Mouse (Mus musculus) thymus, adult 2 months (tissue): ENCODE results near the gene Vgf. TPM values are rescaled to one million over a fixed set of nuclear protein-coding genes. Genes with fewer than 3 reads are reported as not detected.

Experiments
- DNase-seq: peaks from one replicate; pipeline ENCODE4 v3.0.0; 2021
- H3K27ac ChIP-seq: fragments of 200-500 bp; 2 replicates; pipeline ENCODE4 v1.5.1; 2012; ENCODE audit warnings: low read length, control low read depth; ENCODE audit not compliant: control insufficient read depth, insufficient read depth
- H3K27me3 ChIP-seq: fragments of 200-500 bp; 2 replicates; pipeline ENCODE4 v1.6.1; 2012; ENCODE audit warnings: mild to moderate bottlenecking, low read length, moderate library complexity, mixed read lengths; ENCODE audit not compliant: control insufficient read depth, insufficient read depth
- H3K36me3 ChIP-seq: fragments of 200-500 bp; 2 replicates; pipeline ENCODE4 v1.6.1; 2012; ENCODE audit warnings: mild to moderate bottlenecking, low read length, moderate library complexity; ENCODE audit not compliant: control insufficient read depth, insufficient read depth
- H3K4me1 ChIP-seq: fragments of 200-500 bp; replicated peaks from 2 replicates; pipeline ENCODE4 v1.6.1; 2012; ENCODE audit warnings: low read length; ENCODE audit not compliant: control insufficient read depth, insufficient read depth
- H3K4me3 ChIP-seq: fragments of 200-500 bp; 2 replicates; pipeline ENCODE4 v1.5.1; 2012; ENCODE audit warnings: mild to moderate bottlenecking, low read length, control low read depth, moderate library complexity; ENCODE audit not compliant: control insufficient read depth, insufficient read depth
- CTCF ChIP-seq: fragments of 200-500 bp; IDR thresholded peaks from 2 replicates; pipeline ENCODE4 v1.5.1; 2012; ENCODE audit warnings: mild to moderate bottlenecking, control low read depth, low read length, moderate library complexity, borderline replicate concordance; ENCODE audit not compliant: control insufficient read depth, poor library complexity, insufficient read depth; ENCODE audit errors: extremely low read depth
- POLR2A ChIP-seq: fragments of 200-500 bp; IDR thresholded peaks from 2 replicates; pipeline ENCODE4 v1.6.1; 2012; ENCODE audit warnings: mild to moderate bottlenecking, low read length, control low read depth, moderate library complexity; ENCODE audit not compliant: control insufficient read depth, poor library complexity, insufficient read depth; ENCODE audit errors: extremely low read depth
- WGBS: fragments of 180-500 bp; shearing (Covaris S2); methylation state at CpG from one replicate; pipeline ENCODE4 v1.1.7; 2018; 5-methylcytosine and 5-hydroxymethylcytosine counted together
- polyA plus RNA-seq: library from polyadenylated mRNA; depleted of rRNA; stranded (reverse); fragments of >200 nt; gene quantifications from 2 replicates; pipeline ENCODE4 v1.2.3, GENCODE M21; 2012; rRNA removed

Vgf gene
- polyA plus RNA-seq, 1 experiment: 0.58 TPM

GRCm38 (mm10) chr5:137075726-137076125 lies 49.5 kb downstream of the Vgf start:
- no peak for DNase-seq
- Histone ChIP-seq H3K4me1 (peaks cover 3% of the 10 kb centered on the region; the same call in 1 of the 2 replicates), H3K4me3 (no peak overlapping the region), H3K27me3 (no peaks in the 10 kb centered on the region), H3K36me3 (no peaks in the 10 kb centered on the region), H3K27ac (no peak overlapping the region)
- 71% methylated on average over 6 of the region's 6 CpGs for WGBS
- TF ChIP-seq CTCF (no peak), POLR2A (no peak)

DNA sequence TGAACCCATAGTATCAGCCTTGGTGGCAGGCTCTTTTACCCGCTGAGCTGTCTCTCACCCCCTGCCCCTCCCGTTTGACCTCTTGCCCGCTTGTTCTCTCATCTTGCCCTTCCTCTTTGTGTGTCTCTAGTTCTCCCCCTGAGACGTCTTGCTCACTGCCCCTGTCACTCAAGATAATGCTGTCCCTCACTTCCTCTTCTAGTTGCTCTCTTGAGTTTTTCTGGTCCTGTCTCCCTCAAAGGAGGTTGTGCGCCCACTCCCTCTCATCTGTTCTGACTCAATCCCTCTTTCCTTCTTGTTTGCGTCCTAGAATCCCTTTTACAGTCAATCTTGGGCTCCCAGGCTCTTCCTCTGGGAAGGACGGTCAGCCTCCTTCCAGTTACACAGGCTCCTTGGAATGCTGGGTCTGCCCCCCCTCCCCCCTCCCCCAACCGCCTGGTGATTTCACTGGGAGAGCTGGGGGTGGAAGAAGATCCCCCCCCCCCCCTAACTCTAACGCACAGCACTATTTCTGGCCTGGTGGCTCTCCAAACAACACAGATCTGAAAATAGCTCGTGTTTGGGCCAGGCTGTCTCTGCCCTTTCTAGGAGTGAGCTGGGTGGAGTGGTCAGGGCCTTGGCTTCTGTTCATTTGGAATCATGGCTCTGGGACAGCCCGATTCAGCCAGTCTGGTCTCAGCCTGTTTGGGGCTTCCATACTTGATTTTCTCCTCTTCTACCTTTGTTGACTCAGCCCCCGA lies 50.2 kb downstream of the Vgf start:
- WGBS: 55% methylated on average over 12 of the region's 12 CpGs
- no peak overlapping the region for H3K27ac ChIP-seq
- no peaks in the 10 kb centered on the region for H3K36me3 ChIP-seq
- DNase-seq: no peak
- TF ChIP-seq CTCF: no peak
- no peak for TF ChIP-seq POLR2A
- no peak overlapping the region for H3K4me3 ChIP-seq
- no peaks in the 10 kb centered on the region for H3K27me3 ChIP-seq
- H3K4me1 ChIP-seq: peaks cover 3% of the 10 kb centered on the region; the same call in 1 of the 2 replicates

DNA sequence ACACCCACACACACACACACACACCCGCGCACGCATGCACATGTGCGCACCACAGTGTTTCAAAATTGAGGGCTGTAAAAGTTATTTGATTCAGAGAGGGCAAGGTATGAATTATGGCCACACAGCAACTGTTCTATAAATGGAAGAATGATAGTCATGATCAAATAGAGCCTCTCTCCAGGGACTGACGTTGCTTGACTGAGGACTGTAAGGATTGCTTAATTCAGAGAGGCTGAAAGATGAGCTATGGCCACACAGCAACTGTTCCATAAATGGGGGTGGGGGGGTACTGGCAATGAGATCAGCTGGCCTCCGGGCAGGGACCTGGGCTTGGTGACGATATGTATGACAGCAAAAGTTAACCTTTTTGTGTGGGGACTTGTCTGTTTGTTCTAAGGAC lies 51.0 kb downstream of the Vgf start:
- Histone ChIP-seq H3K27ac (no peak overlapping the region), H3K36me3 (no peaks in the 10 kb centered on the region), H3K4me3 (no peak overlapping the region), H3K4me1 (no peaks in the 10 kb centered on the region), H3K27me3 (no peaks in the 10 kb centered on the region)
- no peak for DNase-seq
- 96% methylated on average over 7 of the region's 7 CpGs for WGBS
- TF ChIP-seq CTCF (no peak), POLR2A (no peak)

DNA sequence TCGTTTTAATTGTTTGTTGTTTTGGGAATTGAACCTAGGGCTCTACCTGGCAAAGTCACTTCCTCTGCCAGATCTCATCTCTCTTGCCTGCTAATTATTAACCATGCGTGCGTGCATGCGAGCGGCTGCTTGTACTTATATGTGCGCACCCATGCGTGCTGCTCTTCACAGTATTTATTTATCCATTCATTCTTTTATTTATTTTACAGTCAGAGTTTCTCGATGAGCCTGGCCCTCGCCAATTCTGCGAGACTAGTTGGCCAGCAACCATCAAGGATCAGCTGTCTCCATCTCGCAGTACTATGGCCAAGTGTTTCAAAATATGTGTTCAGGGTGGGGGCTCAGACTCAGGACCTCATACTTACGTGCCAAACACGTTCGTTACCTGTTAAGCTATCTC lies 51.8 kb downstream of the Vgf start:
- DNase-seq: no peak
- WGBS: 95% methylated on average over 14 of the region's 14 CpGs
- H3K27ac ChIP-seq: no peak overlapping the region
- TF ChIP-seq CTCF: no peak
- no peak for TF ChIP-seq POLR2A
- H3K36me3 ChIP-seq: no peaks in the 10 kb centered on the region
- H3K4me1 ChIP-seq: no peaks in the 10 kb centered on the region
- no peak overlapping the region for H3K4me3 ChIP-seq
- no peaks in the 10 kb centered on the region for H3K27me3 ChIP-seq

DNA sequence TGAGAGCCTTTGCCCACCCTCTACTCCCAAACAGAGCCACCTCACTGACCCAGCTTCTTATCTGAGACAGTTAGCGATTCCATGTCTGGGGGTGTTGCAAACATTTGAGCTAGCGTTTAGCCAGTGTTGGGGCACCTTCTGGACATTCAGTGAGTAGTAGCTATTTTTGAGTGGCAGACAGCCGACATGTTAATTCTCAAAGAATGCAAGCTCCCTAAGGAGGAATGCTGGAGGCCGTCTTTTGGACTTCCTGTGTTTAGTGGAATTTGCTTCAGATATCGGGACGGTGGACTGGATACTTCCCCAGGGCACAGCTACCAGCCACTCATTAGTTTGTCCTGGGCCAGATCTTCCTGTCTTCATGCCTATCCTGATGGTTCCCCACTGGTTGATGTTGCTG lies 52.4 kb downstream of the Vgf start:
- Histone ChIP-seq H3K36me3 (no peaks in the 10 kb centered on the region), H3K27ac (no peak overlapping the region)
- TF ChIP-seq CTCF: no peak
- no peak for TF ChIP-seq POLR2A

GRCm38 (mm10) chr5:137079849-137080248 lies 53.7 kb downstream of the Vgf start:
- H3K27me3 ChIP-seq: no peaks in the 10 kb centered on the region
- 50% methylated on average over 5 of the region's 5 CpGs for WGBS

More for the DNA sequence above, 52.4 kb downstream of the Vgf start:
- H3K4me1 ChIP-seq: no peaks in the 10 kb centered on the region
- 86% methylated on average over 6 of the region's 6 CpGs for WGBS
- no peak for DNase-seq
- H3K4me3 ChIP-seq: no peak overlapping the region
- H3K27me3 ChIP-seq: no peaks in the 10 kb centered on the region

More at GRCm38 (mm10) chr5:137079849-137080248, 53.7 kb downstream of the Vgf start:
- Histone ChIP-seq H3K4me1 (no peaks in the 10 kb centered on the region), H3K27ac (no peak overlapping the region), H3K36me3 (no peaks in the 10 kb centered on the region), H3K4me3 (no peak overlapping the region)
- TF ChIP-seq POLR2A (no peak), CTCF (no peak)
- DNase-seq: no peak

Other genes starting within 250 kb of the Vgf start
- gene Col26a1, start 143.2 kb upstream of the Vgf start, polyA plus RNA-seq: 0.22 and 0.66 TPM in 2 replicates
- 7.7 and 9.4 TPM in 2 replicates for gene Ift22, start 118.2 kb upstream of the Vgf start, polyA plus RNA-seq
- gene Fis1, start 73.1 kb upstream of the Vgf start, polyA plus RNA-seq: 181 and 214 TPM in 2 replicates
- gene Cldn15, start 59.8 kb upstream of the Vgf start, polyA plus RNA-seq: 3.8 and 9.4 TPM in 2 replicates
- 40.8 and 41.9 TPM in 2 replicates for gene Plod3, start 39.4 kb upstream of the Vgf start, polyA plus RNA-seq
- gene Znhit1, start 38.4 kb upstream of the Vgf start, polyA plus RNA-seq: 72.2 and 79.5 TPM in 2 replicates
- 44.1 and 51.9 TPM in 2 replicates for gene Ap1s1, start 19.7 kb downstream of the Vgf start, polyA plus RNA-seq
- gene Serpine1, start 45.9 kb downstream of the Vgf start, polyA plus RNA-seq: 3.1 and 4.1 TPM in 2 replicates
- gene Trim56, start 89.8 kb downstream of the Vgf start, polyA plus RNA-seq: 49.3 and 55.8 TPM in 2 replicates
- gene Muc3, start 122.9 kb downstream of the Vgf start, polyA plus RNA-seq: 0.52 and 0.86 TPM in 2 replicates
- 8.7 and 14.7 TPM in 2 replicates for gene Muc3a, start 186.0 kb downstream of the Vgf start, polyA plus RNA-seq